Mouse (Mus musculus) kidney, adult 2 months (tissue): ENCODE results near the gene Sema7a. TPM values are rescaled to one million over a fixed set of nuclear protein-coding genes. Genes with fewer than 3 reads are reported as not detected.

ENCODE experiments used
- DNase-seq: peaks from one replicate; pipeline ENCODE4 v3.0.0; 2021
- H3K27ac ChIP-seq: fragments of 200-500 bp; 2 replicates; pipeline ENCODE4 v1.5.1; 2012; ENCODE audit warnings: low read depth, low read length, control low read depth, inconsistent platforms; ENCODE audit not compliant: insufficient read depth
- H3K27me3 ChIP-seq: fragments of 200-500 bp; replicated peaks from 2 replicates; pipeline ENCODE4 v1.6.1; 2012; ENCODE audit warnings: mild to moderate bottlenecking, moderate library complexity, low read length, inconsistent platforms; ENCODE audit not compliant: control insufficient read depth, insufficient read depth
- H3K36me3 ChIP-seq: fragments of 200-500 bp; 2 replicates; pipeline ENCODE4 v1.6.1; 2012; ENCODE audit warnings: mild to moderate bottlenecking, moderate library complexity, low read length, inconsistent platforms; ENCODE audit not compliant: control insufficient read depth, insufficient read depth
- H3K4me1 ChIP-seq: fragments of 200-500 bp; 2 replicates; pipeline ENCODE4 v1.6.1; 2011; ENCODE audit warnings: low read length; ENCODE audit not compliant: control insufficient read depth, insufficient read depth
- H3K4me3 ChIP-seq: fragments of 200-500 bp; 2 replicates; pipeline ENCODE4 v1.5.1; 2011; ENCODE audit warnings: mild to moderate bottlenecking, low read depth, low read length, control low read depth; ENCODE audit not compliant: insufficient read depth
- CTCF ChIP-seq: fragments of 200-500 bp; conservative IDR thresholded peaks from 2 replicates; pipeline ENCODE4 v1.5.1; 2011; ENCODE audit warnings: low read depth, mild to moderate bottlenecking, control low read depth, low read length, moderate library complexity, mixed read lengths; ENCODE audit not compliant: insufficient read depth, insufficient read length
- POLR2A ChIP-seq: fragments of 200-500 bp; IDR thresholded peaks from one replicate; pipeline ENCODE4 v1.6.1; 2011; ENCODE audit warnings: low read depth, low read length, control low read depth
- WGBS: fragments of 180-500 bp; shearing (Covaris S2); methylation state at CpG from one replicate; pipeline ENCODE4 v1.1.7; 2018; 5-methylcytosine and 5-hydroxymethylcytosine counted together
- polyA plus RNA-seq: library from polyadenylated mRNA; depleted of rRNA; stranded (reverse); fragments of >200 nt; gene quantifications from 2 replicates; pipeline ENCODE4 v1.2.3, GENCODE M21; 2012

The Sema7a gene
- polyA plus RNA-seq, 1 experiment: 9.6 TPM

GRCm38 (mm10) chr9:57975200-57975821 is 35.4 kb downstream of the Sema7a start:
- Histone ChIP-seq H3K4me3 (no peak overlapping the region), H3K36me3 (no peaks in the 10 kb centered on the region), H3K27me3 (no peaks in the 10 kb centered on the region), H3K4me1 (no peaks in the 10 kb centered on the region; the same call in 1 of the 2 replicates), H3K27ac (no peak overlapping the region)
- TF ChIP-seq POLR2A (no peak), CTCF (no peak)
- WGBS: 69% methylated on average over 5 of the region's 5 CpGs
- no peak for DNase-seq

GRCm38 (mm10) chr9:57978025-57978424 is 38.1 kb downstream of the Sema7a start:
- no peaks in the 10 kb centered on the region for H3K27me3 ChIP-seq
- H3K4me1 ChIP-seq: no peaks in the 10 kb centered on the region
- WGBS: 78% methylated on average over 6 of the region's 6 CpGs
- H3K36me3 ChIP-seq: no peaks in the 10 kb centered on the region
- no peak overlapping the region for H3K27ac ChIP-seq
- no peak for DNase-seq
- TF ChIP-seq POLR2A: no peak
- no peak for TF ChIP-seq CTCF
- no peak overlapping the region for H3K4me3 ChIP-seq

GRCm38 (mm10) chr9:57978858-57979257 is 38.9 kb downstream of the Sema7a start:
- no peak overlapping the region for H3K4me3 ChIP-seq
- H3K4me1 ChIP-seq: no peaks in the 10 kb centered on the region
- no peaks in the 10 kb centered on the region for H3K27me3 ChIP-seq
- WGBS: 51% methylated on average over 3 of the region's 3 CpGs
- no peak overlapping the region for H3K27ac ChIP-seq
- TF ChIP-seq POLR2A (no peak), CTCF (no peak)
- DNase-seq: no peak
- H3K36me3 ChIP-seq: no peaks in the 10 kb centered on the region

- Histone ChIP-seq H3K4me3 (no peak overlapping the region), H3K27me3 (no peaks in the 10 kb centered on the region), H3K27ac (no peak overlapping the region), H3K4me1 (no peaks in the 10 kb centered on the region), H3K36me3 (no peaks in the 10 kb centered on the region)
- TF ChIP-seq CTCF (no peak), POLR2A (no peak)
- no peak for DNase-seq
- WGBS: 86% methylated on average over 10 of the region's 10 CpGs
Observed at GRCm38 (mm10) chr9:57980570-57980969, 40.7 kb downstream of the Sema7a start.

GRCm38 (mm10) chr9:57985304-57985703 is 45.4 kb downstream of the Sema7a start:
- Histone ChIP-seq H3K36me3 (no peaks in the 10 kb centered on the region), H3K27ac (no peak overlapping the region), H3K4me3 (no peak overlapping the region), H3K27me3 (no peaks in the 10 kb centered on the region), H3K4me1 (no peaks in the 10 kb centered on the region)
- TF ChIP-seq CTCF (no peak), POLR2A (no peak)
- WGBS: 91% methylated on average over 8 of the region's 8 CpGs
- no peak for DNase-seq

GRCm38 (mm10) chr9:57986293-57986692 is 46.4 kb downstream of the Sema7a start:
- no peaks in the 10 kb centered on the region for H3K4me1 ChIP-seq
- DNase-seq: no peak
- no peak overlapping the region for H3K27ac ChIP-seq
- H3K36me3 ChIP-seq: no peaks in the 10 kb centered on the region
- H3K27me3 ChIP-seq: no peaks in the 10 kb centered on the region
- no peak overlapping the region for H3K4me3 ChIP-seq
- TF ChIP-seq CTCF (no peak), POLR2A (no peak)
- 87% methylated on average over 7 of the region's 7 CpGs for WGBS

- TF ChIP-seq POLR2A (no peak), CTCF (no peak)
- no peak for DNase-seq
- Histone ChIP-seq H3K4me1 (no peaks in the 10 kb centered on the region), H3K36me3 (no peaks in the 10 kb centered on the region), H3K27me3 (no peaks in the 10 kb centered on the region), H3K4me3 (no peak overlapping the region), H3K27ac (no peak overlapping the region)
- 74% methylated on average over 2 of the region's 2 CpGs for WGBS
Observed at GRCm38 (mm10) chr9:57988098-57988497, 48.2 kb downstream of the Sema7a start.

GRCm38 (mm10) chr9:57989309-57989708 is 49.4 kb downstream of the Sema7a start:
- no peak for DNase-seq
- Histone ChIP-seq H3K27ac (no peak overlapping the region), H3K27me3 (no peaks in the 10 kb centered on the region), H3K4me3 (no peak overlapping the region), H3K4me1 (no peaks in the 10 kb centered on the region), H3K36me3 (no peaks in the 10 kb centered on the region)
- TF ChIP-seq CTCF: no peak
- 81% methylated on average over 6 of the region's 6 CpGs for WGBS
